Mouse (Mus musculus) thymus, postnatal 25 days (tissue): ENCODE measurements around the gene Caln1.

Experiments
- DNase-seq: peaks from one replicate; pipeline ENCODE4 v3.0.0; 2022

Gene Caln1

DNA sequence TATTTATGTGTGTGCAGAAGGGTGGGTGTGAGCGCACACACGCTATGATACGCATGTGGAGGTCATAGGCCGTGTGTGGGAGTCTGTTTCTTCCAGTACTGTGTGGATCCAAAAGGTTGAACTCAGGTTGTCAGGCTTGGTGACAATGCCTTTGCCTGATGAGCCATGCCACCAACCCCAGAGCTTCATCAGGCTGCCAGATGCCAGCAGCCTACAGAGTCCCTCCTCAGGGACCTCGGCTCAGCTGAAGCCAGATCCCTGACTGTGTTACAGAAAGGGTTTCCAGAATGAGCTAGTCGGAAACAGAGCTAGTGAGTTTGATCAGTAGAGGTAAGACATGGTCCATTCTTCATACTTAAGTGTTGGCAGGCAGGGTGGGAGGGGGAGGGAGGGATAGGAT is 25.9 kb downstream of the Caln1 start:
- no peak for DNase-seq

DNA sequence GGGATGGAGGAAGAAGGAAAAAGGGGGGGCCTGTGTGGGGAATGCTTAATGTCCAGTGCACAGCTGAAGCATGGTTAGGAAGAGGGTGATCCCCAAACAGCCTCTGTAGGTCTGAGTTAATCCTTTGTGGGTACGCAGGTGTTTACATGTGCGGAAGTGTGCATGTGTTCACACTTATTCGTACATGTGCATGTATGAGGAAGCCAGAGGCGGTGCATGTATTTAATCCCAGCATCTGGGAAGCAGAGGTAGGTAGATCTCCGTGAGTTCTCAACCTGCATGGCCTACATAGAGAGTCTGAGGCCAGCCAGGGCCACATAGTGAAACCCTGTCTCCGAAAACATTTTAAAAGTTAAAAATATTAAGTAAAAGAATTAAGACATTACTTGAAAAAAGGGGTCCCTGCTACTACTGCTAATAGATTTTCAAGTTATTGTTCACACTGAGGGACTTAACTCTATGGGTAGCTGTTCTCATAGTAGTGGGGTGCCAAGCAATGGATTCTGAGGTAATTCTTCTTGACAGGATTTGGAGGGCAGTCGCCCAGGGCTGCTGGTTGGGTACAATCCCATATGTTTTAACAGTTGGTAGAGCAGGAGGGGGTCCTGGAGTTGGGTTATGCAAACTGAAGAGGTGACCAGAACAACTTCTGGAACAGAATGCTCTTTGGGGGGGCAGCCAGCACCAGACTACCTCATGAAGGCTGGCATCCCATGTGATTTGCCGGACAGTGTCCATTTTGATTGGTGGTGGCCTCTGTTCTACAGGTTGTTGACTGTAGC is 31.1 kb downstream of the Caln1 start:
- no peak for DNase-seq

DNA sequence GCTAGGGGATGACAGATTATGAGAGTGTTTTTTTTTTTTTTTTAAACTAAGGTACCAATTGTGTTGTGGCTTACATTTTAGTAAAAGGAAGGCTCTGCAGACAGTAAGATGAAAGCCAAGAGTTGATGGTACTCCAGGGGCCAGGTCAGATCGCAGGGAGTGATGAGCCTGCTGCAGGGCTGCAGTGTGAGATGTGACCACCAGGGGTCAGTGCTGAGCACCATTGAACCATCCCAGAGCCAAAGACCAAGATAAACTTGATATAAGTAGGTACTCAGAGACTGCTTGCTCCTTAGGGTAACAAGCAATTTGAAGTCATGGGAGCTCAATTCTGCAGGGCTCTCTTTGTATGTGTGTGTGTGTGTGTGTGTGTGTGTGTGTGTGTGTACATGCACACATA is 35.9 kb downstream of the Caln1 start:
- peak; percentile 6 for DNase-seq

DNA sequence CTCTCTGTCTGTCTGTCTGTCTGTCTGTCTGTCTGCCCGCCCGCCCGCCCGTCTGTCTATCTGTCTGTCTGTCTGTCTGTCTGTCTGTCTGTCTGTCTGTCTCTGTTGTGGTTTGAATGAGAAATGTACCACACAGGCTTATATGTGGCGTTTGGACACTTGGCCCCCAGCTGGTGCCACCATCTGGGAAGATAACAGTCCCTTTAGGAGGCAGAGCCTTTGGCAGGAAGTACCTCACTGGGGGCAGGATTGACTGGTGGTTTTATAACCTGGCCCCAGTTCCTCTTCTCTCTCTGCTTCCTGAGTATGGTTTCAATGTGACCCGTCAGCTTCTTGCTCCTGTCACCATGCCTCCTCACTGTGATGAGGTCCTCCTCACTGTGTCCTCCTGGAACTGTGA is 40.5 kb downstream of the Caln1 start:
- no peak for DNase-seq

DNA sequence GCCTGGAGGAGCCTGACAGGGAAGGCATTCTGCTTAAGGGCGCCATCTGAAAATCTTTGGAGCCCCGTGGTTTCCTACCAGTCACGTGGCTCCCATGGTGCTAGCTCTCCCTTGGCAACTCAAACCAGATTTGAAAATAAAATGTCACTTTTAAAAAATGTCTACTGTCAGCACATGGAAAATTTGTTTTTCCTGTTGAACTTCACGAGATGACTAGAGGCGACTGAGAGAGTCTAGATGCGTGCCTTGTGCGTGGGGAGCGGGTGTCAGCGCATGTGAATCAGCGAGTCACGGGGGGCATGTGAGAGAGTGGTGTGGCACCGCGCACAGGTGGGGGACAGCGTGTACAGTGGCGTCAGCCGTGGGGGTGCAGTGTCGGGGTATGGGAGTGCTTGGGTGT is 42.3 kb downstream of the Caln1 start:
- no peak for DNase-seq

DNA sequence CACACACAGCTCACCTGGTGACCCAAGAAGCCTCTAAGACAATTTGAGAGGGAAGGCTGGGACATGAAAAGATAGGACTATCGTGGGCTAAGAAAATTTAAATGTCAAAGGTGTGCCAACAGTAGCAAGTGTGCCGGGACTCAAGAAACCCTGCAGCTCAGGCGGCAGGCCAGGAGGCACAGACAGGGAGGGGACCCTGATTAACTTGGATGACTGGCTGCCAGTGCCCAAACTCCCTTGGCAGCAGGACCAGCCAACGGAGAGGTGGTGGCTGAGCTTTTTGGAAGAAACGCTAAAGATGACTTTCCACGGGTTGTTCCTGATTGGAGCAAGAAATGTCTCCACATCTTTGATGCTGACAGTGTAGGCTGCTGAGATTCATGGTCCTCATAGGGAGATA is 78.2 kb downstream of the Caln1 start:
- DNase-seq: no peak

DNA sequence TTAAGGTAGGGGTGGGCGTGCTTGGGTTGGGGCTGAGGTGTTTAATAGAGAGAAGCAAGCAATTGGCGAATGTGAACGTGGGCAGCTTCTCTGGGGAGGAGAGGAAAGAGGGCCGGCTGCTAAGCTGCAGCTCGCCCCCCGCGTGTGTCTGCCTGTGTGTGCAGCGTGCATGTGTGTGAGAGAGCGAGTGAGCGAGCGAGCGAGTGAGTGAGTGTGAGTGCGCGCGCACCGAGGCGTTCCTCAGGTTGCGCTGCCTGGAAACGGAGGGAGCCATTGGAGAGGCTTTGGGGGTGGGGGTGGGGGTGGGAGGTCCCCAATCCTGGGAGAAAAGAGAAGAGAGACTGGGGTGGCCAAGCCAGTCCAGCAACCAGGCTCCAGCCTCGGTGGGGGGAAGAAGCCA is 79.2 kb downstream of the Caln1 start:
- no peak for DNase-seq

DNA sequence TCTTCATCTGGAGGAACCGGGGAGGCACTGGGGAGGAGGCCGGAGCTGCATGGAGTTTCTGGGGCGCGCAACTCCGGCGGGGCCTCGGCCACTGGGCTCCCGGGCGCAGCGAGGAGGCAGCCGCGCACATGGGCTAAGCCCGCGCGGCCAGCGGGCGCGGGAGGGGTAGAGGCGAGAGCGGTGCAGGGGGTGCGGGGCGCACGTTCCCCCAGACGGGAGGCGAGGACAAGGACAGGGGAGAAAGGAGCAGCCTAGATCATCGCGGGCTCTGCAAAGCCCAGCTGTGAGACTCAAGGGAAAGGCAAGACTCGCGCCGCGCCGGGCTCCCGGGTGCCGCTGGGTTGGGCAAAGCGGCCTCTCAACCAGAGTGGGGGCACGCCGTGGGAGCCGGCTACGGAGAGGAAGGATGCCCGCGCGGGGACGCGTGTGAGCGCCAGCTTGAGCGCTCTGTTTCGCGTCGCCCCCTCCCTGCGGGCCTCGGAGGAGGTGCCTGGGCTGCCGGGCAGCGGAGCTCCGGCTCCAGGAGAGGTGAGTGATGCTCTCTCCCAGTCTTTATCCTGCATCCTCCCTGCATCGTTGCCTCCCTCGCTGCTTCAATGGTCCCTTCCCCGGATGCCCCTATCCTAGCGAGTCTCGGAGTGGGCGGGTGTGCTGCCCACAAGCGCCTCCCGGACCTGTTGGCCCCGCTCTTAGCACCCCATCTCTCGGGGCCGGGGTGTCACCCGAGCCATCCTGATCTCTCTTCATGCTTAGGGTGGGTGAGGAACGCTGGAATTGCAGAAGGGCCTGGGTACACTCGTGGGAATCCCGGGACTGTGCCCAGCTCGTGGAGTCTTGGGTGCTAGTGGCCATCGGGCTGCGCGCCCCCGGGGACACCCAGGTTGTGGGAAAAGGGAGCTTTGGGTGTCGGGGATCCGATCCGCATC is 79.9 kb downstream of the Caln1 start:
- no peak for DNase-seq

DNA sequence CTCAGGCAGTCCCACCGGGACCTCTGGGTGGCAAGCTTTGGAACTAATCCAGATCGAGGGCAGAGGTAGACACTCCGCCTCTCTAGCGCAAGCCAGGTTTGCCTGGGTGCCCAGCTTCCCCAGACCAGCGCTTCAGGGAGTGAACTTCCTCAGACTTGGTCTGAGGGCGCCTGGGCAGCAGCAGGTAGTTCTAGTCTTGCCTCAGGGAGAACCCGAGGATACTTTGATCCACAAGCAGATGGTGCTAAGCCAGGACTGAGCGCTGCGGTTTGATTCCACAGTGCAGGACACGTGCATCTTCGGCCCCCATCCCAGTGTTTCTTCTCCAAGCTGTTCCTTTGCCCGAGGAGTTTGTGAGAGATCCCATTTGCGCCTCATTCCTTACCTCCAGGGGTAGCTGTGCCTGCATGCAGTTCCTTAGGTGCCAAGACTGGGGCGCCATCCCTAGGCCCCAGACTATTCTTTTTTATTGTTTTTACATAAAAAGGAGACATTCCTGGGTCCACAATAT is 80.8 kb downstream of the Caln1 start:
- no peak for DNase-seq

DNA sequence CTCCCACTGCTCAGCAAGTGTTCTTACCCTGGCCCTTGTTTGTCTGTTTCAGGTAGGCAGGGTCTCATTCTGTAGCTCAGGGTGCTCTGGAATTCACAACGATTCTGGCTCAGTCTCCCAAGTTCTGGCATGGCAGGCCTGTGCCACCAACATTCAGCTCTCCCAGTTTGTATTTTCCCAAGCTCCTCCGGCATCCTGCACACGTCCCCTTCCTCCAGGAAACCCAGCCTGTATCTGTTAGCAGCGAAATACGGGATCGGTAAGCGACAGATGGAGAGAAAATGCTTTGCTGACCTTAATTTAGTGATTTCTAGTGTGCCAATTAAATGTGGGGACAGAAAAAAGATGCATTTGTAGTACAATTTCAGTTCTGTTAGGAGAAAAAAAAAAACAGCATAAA is 88.8 kb downstream of the Caln1 start:
- no peak for DNase-seq

DNA sequence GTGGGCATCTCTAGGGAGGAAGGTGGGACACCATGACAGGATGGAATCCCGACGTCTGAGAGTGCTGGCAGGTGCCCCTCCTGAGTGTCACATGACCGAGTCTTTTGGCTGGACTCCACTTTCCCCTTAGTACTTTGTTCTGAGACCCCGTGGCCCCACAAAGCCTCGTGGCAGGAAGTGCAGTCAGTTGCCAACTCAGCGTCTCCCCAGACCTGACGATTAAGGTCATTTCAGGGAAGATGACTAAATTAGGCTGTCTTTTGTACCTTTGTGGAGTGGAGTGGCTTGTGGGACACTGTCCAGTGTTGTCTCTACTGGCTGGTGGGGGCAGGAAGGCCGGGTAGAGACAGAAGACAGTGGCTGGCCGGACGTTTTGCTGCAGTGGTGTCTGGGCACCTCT is 103.0 kb downstream of the Caln1 start:
- DNase-seq: no peak

DNA sequence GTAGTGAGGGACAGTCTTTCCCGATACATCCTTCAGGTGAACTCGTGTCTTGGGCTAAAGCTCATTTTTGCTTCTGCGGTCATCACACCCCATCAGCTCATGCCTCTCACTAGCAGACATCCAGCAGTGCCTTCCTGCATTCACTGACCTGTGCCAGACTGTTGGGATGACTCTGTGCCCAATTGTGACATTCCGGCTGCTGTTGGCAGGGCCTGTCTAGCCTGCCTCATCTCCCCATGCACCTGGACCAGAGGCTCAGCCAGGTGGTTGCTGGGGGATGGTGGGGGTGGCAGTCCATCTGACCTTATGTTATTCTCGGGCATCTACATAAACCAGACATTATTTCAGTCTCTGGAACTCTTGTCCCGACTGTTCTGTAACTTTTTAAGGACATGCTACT is 105.6 kb downstream of the Caln1 start:
- DNase-seq: no peak

DNA sequence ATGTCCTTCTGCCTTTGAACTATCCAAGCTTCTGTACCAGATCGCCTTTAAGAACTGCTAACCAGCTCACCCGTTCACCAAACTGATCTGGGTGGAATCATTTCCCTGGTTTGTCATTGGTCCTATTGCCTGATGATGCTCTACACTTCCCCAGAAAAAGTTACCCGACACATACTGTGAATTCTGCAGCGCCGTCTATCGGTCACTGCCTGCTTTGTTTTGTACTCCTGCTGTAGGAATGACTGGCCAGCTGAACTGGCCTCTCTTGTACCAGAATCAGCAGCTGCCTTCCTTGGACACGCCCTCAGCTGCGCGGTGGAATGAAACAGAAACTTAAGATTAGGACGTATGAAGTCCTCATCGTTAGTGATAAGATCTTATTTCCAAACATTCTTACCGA is 107.5 kb downstream of the Caln1 start:
- no peak for DNase-seq

DNA sequence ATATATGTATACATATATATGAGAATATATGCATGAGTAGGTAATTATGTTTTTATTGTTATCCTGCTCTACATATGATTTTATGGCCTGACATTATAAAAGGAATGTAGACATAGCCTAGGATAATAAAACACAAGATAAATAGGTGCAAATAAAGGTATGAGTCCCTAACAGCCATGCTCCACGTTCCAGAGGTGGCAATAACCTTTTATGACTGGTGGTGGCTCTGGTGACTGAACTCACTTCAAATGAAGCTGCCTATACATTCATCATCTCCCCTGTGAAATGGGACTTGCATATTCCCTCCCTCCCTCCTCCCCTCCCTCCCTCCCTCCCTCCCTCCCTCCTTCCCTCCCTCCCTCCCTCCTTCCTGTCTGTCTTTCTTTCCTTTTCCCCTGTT is 111.0 kb downstream of the Caln1 start:
- no peak for DNase-seq

DNA sequence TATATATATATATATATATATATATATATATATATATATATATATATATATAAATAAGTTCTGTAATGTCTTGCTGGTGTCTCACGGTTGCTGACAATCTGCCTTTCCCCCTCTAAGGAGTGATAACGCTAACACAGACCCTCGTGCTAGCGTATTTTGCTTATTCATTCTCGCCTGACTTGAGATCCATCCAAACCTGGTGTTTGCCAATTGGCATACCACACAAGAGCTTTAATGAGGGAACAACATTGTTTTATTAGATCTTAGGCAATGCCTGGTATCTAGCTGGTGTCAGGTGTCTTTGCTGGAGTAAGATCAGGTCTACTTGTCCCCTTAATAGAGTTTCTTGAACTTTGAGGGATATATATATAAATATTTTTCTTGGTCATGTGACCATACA is 122.2 kb downstream of the Caln1 start:
- DNase-seq: no peak

DNA sequence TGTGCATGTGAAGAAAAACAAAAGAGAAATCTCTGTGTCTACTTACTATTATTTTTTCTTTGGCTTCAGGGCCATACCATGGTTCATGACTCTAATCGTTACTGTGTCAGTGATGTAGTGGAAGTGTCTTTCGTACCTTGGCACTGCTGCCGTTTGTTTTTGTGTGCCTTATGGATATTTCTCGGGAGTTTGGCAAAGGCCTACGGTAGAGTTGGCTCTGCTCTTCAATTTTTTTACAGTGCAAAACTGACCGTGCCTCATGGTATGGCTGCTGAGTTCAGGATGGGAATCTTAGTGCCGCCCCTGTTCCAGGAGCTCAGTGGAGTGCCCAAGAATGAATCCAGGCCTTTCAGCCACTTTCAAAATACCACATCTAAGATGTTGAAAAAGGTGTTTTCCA is 123.0 kb downstream of the Caln1 start:
- no peak for DNase-seq

DNA sequence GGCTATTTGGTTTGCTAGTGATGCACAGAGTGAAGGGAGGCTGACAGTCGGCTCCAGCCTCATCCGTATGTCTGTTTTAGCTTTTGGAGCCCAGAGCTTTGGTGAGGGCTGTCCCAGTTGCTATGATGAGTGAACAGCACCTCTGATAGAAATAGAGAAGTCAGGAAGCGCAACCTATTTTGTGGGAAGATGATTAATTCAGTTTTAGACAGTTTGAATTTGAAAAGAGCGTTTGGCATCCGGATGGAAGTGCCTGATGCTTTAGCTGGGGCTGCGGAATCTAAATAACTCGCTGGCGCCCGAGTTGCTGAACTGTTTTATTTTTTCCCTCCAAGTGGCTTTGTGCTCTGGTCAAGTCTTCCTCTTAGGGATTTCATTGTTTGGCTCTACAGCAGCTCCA is 133.3 kb downstream of the Caln1 start:
- no peak for DNase-seq

DNA sequence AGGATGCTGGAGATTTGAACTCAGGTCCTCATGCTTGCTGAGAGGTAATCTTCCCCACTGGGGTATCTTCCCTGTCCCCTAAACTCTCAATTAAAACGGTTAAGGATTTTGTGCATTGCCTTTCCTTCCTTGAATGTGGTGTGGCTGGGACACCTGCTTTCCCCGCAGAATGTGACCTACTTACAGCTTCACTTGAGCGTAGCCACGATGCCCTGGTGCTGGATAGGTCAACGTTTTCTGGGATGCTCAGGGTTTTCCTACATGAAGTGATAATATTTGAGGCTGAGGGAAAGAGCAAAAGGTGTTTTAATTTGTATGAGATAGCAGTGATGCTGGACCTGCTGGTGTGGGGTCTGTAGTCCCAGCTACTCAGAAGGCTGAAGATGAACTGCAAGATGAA is 135.6 kb downstream of the Caln1 start:
- DNase-seq: no peak

DNA sequence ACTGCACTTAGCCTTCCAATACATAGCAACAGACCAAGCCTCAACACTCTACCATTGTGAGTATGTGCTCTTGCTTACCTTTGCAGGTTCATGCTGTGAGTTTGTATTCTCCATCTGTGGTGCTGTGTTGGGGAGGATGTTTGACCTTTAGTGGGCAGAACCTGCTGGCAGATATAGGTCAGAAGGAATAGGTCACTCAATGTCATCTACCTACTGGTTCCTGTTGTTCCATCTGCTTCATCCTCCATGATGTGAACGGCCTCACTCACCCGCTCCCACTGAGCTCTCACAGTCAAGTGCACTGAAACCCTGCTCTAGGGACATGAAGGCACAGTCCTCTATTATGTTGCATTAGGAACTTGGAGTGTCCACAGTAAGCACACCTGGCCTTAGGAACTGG is 141.3 kb downstream of the Caln1 start:
- DNase-seq: no peak

DNA sequence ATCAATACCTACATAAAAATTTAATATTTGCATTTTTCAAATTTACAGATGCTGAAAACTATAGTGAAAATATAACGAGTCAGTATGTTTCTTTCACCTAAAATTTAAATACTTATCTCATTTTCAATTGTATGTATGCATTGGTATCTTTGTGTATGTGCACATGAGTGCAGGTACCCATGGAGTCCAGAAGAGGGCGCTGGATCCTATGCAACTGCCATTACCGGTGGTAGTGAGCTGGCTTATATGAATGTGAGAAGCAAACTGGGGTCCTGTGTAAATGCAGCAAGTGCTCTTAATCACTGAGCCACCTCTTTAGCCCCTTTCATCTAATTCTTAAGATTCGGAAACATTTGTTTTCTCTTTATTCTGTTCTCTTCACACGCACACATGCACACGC is 146.1 kb downstream of the Caln1 start:
- DNase-seq: no peak

DNA sequence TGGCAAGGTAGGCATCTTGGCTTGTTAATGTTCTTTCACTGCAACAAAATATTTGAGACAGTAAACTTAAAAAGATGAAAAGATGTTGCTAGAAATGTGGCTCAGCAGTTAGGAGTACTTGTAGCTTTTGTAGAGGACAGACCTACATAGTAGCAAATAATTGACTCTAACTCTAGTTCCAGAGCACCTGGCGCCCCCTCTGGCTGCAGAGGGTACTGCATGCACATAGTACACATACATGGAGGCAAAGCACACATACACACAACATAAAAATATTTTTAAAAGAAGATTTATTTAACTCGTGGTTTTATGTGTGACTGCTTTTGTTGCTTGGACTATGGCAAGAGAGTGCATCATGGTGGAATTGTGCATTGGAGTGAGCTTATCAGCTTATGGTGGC is 151.3 kb downstream of the Caln1 start:
- no peak for DNase-seq

DNA sequence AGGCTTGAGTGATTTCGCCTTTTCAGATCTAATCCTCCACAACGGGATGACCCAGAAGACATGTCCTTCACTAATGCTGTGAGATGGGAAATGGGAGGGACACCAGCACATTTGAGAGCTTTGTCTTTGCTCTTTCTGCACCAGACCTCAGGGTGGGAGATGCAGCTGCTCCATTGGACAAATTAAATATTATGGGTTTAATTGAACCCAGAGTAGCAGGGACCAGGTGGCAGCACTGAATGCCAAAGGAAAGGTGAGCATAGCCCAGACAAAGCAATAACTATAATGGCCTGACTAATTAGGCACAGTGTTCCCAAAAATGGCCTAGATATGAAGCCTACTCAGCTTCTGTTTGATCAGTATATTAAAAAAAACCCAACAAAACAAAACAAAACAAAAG is 158.2 kb downstream of the Caln1 start:
- no peak for DNase-seq

DNA sequence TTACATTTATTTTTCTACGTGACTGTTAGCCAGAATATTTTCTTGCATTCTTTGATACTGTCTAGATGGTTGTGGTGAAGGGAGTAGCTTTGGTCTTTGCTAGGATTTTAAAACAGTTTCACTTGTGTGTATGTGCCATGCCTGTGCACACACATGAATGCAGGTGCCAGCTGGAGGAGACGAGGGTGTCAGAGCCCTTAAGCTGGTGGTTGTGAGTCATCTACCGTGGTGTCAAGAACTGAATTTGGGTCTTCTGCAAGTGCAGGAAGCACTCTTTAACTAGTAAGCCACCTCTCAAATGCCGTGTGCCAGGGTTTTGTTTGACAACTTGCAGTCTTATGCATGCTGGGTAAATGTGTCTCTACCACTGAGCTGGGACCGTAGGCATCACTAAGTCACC is 178.2 kb downstream of the Caln1 start:
- DNase-seq: no peak

DNA sequence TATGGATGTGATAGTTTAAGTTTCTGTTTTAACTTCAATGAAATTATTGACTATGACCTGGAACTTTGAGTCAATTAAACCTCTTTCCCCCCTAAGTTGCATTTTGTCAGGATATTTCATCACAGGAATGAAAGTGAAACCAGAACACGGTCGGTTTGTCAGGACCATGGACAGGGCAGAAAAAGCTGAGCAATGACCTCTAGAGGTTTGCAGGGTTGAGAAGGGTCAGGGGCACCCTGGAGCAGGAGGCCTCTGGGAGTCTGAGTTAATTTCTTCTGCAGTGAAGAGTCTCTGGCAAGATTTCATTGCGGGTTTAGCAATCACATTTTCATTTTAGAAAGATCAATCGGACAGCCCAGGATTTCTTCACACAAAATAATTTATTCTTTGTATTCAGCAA is 184.7 kb downstream of the Caln1 start:
- no peak for DNase-seq
